Mouse (Mus musculus) heart, postnatal 14 days (tissue): ENCODE results near the gene Igf1. TPM values are rescaled to one million over a fixed set of nuclear protein-coding genes. Genes with fewer than 3 reads are reported as not detected.

Source experiments
- DNase-seq, 2 experiments: peaks; one replicate each; pipeline ENCODE4 v3.0.0; 2021 to 2022
- intact Hi-C: fragments of 180-260 bp; cut with DNase I; formaldehyde crosslinking; loops from one replicate; pipeline ENCODE4 v1.15.1; 2025
- long read RNA-seq, 2 experiments: library from polyadenylated mRNA; stranded (forward); transcript quantifications; one replicate each; pipeline ENCODE4 v2.0.0; 2021
- total RNA-seq, 2 experiments: library from RNA; stranded (reverse); gene quantifications; 2 replicates each; pipeline ENCODE4 v1.2.3; 2021

Gene Igf1
- total RNA-seq, result 10 to 100 TPM; 26.7 to 28.4 TPM
- long read RNA-seq, experiment 1, full-length matches to known transcripts, result 16 of 23 reads
- long read RNA-seq, experiment 1, partial matches to known transcripts, result 2 of 23 reads
- long read RNA-seq, experiment 1, other reads (novel, unspliced or antisense), result 5 of 23 reads
- long read RNA-seq, experiment 2, full-length matches to known transcripts, result 18 of 25 reads
- long read RNA-seq, experiment 2, partial matches to known transcripts, result 5 of 25 reads
- long read RNA-seq, experiment 2, other reads (novel, unspliced or antisense), result 2 of 25 reads

DNA sequence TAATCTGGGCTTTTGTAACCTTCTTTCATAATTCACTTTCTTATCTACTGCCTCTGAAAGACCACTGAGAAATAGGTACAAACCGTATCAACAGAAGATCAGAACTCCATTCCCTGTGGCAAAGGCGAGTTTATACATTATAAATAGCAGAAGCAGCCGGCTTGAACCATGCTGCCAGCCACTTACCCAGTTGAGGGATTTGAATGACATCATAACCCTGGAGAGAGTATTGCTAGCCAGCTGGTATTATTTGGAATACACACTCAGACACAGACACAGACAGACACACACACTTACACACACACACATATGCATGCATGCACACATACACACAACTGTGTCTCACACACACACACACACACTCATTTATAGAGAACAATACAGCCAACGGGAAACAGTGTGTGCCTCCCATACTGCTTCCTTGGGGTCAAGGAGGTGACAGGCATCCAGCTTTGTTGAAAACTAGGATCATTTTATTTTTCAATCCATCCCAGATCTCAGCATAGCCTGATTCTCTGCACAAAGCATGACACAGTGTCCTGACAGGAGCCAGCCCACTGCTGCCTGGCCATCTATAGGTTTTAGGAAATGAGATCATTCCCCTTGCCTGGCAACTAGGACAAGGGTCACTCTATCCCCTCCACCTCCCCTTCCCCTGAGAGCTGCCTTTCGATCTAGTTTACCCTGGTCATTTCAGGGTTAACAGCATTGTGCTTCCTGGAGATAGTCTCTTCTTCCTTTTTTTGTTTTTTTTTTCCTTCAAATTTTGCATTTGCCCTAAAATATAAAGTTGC is at the start of gene Igf1:
Igf1 (plus strand) TSS at position 253 of the 794 bp plus-strand sequence.
- no peak for DNase-seq
- intact Hi-C loops, result loop anchor here (5.0 kb wide), 3 partner anchors 209 to 469 kb away; no protein-coding TSS in a partner anchor

DNA sequence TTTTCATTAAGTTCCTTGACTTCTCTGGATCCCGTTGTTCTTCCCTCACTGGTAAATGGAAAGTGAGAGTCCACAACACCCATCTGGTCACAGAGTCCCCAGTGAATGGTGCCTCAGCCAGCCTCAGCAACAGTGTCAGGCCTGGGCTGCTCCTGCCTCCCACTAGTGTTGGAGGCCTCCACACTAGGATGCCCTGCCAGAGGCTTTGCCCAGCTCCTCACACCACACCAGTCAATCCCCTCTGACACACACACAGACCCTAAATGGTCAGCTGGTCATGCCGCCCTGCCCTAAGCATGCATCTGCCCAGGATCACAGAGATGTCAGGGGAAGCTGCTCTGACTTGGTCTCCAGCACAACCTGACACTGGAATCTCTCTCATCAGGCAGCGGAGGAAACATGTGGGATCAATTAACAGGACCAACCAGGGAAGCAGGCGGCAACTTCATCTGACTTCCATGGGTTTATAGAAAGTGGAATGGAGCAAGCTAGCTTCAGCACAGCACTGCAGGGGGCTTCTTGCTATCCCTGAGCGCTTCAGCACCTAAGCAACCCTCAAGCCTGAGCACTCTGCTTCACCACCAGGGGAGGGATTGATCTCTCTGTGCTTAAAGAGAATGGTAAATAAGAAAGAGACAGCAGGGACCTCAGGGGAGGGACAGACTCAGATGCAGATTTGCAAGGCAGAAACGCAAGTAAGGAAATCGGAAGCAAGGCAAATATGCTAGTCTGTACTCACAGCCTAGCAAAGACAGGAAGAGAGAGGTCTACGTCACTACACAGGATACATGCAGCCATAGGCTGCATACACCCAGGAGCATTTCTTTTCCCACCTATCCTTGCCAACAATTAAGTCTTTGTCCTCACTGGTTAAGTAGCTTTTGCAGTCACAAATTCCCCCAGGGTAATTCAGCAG is 45.6 kb upstream of the Igf1 start:
- DNase-seq, result no peak
- intact Hi-C loops, result no loop called here

DNA sequence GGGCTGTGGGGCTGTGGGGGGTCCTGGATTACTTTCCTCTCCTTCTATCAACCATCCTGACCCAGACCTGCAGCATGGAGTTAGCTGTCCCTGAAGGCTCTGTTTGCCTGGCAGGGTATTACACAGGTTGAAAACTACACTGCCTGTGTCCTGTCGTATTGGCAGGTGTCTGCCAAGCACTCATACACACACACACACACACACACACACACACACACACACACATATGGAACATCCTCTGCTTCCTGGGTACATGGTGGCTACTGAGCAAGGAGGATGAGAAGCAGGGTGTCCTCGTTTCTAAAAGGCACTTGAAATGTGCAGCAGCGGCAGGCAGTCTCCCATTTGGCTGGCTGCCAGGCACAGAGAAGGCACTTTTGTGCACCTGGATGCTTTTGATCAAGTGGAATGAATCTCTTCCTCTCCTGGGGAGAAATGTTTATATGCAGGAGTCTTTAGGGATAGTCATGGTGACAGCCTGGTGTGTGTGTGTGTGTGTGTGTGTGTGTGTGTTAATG is 44.9 kb upstream of the Igf1 start:
- intact Hi-C loops, result no loop called here
- DNase-seq, result no peak

- intact Hi-C loops, result no loop called here
- no peak for DNase-seq
Observed at GRCm38 (mm10) chr10:87816861-87817260, 41.2 kb upstream of the Igf1 start.

- DNase-seq, result peak in 1 of 2 experiments; percentile 16
- intact Hi-C loops, result no loop called here
Observed at GRCm38 (mm10) chr10:87817786-87818185, 40.3 kb upstream of the Igf1 start.

GRCm38 (mm10) chr10:87821906-87822305 is 36.2 kb upstream of the Igf1 start:
- intact Hi-C loops, result no loop called here
- no peak for DNase-seq

DNA sequence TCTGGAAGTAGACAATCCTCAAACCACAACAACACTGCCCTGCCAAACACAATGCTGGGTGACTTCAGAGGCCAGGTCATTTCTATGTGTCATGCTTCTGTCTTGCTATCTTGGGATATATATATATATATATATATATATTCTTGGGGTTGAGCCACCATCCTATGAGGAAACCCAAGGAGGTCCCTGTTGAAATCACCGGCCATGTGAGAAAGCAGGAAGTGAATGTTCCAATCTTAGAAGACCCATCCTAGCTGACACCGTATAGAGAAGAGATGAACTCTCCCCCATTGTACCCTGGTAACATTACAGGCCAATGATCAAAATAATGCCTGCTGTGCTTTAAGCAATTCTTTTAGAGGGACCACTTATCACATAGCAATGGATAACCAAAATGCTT is 28.1 kb upstream of the Igf1 start:
- intact Hi-C loops, result no loop called here
- DNase-seq, result no peak

- intact Hi-C loops, result no loop called here
- no peak for DNase-seq
Observed at GRCm38 (mm10) chr10:87830639-87831038, 27.4 kb upstream of the Igf1 start.

DNA sequence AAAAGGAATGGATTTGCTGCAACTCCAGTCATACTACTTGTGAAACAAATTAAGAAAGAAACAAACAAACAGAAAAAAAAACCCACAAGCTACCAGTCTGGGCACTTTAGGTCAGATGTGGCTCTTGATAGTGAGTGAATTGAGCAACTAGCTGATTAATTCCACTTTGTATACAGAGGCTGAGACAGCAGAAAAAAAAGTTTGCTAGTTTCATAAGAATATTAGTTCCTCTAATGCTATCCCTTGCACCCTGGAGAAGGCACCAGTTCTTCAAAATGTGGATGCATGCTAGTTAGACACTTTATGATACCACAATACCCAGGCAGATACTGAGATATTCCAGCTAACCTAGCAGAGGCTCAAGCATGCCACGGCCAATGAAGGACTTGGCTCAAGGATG is 26.0 kb upstream of the Igf1 start:
- intact Hi-C loops, result no loop called here
- DNase-seq, result no peak

DNA sequence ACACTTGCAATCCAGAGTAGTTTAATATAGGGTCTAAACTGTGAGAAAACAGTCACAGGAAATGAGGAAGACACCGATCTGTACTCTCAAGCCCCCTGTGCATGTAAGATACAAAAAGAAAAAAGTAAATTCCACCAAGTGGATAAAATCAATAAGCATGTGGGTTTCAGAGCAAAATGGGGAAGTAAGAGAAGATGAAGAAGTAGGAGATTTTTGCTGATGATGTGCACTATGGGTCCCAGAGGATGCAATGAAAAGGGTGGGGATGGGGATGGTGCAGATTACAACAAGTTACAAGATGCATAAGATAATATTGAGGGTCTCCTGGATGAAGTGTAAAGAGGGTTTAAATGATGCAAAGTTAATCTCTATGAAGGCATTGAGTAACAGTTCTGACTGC is 18.6 kb upstream of the Igf1 start:
- intact Hi-C loops, result no loop called here

DNA sequence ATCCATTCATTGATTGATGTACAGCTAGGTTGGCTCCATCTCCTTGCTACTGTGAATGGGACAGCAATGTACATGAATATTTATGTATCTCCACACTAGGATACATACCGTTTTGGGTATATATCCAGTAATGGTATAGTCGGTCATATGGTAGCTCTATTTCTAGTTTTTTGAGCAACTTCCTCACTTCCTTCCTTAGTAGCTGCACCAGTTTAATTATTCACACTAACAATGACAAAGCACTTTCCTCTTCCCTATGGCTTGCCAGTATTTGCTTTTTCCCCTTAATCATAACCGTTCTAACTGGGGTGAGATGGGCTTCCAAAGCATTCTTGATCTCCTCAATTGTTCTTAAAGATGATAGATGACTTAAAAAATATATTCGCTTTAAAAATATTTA is 15.6 kb upstream of the Igf1 start:
- intact Hi-C loops, result no loop called here
- no peak for DNase-seq

More for the DNA sequence above, 18.6 kb upstream of the Igf1 start:
- DNase-seq, result no peak

GRCm38 (mm10) chr10:87844917-87845552 is 13.0 kb upstream of the Igf1 start:
- intact Hi-C loops, result no loop called here
- no peak for DNase-seq

DNA sequence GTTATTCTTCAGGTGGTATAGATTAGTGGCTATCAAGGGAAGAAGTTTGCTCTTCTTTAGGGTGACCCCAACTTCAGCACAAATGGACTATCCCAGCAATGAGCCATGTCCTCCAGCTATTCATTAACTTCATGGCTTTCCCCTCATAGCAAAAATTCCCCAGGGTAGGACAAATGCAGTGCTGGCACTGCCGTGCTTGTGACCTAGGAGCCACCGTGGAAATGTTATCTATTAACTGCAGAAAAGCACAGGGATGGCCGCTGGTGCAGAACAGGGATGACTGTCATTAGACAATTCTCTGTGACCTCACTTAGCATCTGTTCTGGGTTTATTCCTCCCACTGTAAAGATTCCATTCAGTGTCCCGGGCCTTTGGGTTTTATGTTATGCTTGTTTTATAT is 10.2 kb upstream of the Igf1 start:
- intact Hi-C loops, result no loop called here
- DNase-seq, result no peak

DNA sequence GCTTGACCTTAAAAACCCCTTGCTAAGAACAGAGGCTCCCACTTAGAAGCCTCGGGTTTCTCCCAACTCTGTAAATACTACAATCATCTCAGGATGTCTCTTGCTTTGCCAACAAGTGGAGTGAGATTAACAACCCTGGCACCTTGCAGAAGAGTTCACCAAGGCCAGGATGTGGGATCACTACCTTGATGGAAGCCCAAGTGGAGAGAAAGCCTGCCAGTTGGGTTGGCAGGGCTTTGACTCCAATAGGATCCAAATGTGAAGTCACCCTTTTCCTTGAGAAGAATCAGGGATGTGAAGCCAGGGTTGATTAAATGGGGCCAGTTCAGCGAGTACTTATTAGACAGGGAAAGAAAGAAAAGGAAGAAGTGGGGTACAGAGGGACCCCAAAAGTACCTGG is 9.6 kb upstream of the Igf1 start:
- peak in 1 of 2 experiments; percentile 34 for DNase-seq
- intact Hi-C loops, result no loop called here

DNA sequence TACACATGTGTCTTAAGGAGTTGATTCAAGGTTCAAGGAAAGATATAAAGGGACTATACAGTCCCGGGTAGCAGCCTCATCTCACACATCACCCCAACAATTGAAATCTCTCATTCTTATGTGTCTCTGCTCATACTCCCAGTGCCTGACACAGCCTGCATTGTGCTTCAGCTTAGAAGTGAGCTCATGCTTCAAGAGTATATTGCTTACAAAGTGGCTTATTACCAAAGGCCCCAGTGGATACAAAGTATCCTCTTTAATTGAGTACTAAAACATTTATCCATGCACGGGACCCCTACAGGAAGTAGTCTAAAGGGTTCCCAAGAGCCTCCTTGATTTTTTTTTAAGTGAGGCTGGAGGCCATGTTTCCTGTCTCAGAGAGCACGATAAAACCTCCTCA is 6.6 kb upstream of the Igf1 start:
- DNase-seq, result no peak
- intact Hi-C loops, result no loop called here

- intact Hi-C loops, result loop anchor here (1.0 kb wide), 1 partner anchor 117 kb away; no protein-coding TSS in a partner anchor
Observed at GRCm38 (mm10) chr10:87854408-87854807, 3.7 kb upstream of the Igf1 start.

GRCm38 (mm10) chr10:87855423-87856122 is 2.5 kb upstream of the Igf1 start:
- intact Hi-C loops, result loop anchor here (5.0 kb wide), 3 partner anchors 212 to 472 kb away; no protein-coding TSS in a partner anchor
- DNase-seq, result no peak

More at GRCm38 (mm10) chr10:87854408-87854807, 3.7 kb upstream of the Igf1 start:
- DNase-seq, result peak; percentile 68 to 79

GRCm38 (mm10) chr10:87857215-87857955 is 680 bp upstream of the Igf1 start:
- intact Hi-C loops, result loop anchor here (5.0 kb wide), 3 partner anchors 210 to 470 kb away; no protein-coding TSS in a partner anchor
- DNase-seq, result no peak
